Mouse (Mus musculus) T-helper 2 cell (primary cell): ENCODE data around the gene Tgtp2.
"Not testable (repeated sequence)": the region's sequence is repeated elsewhere in the genome, so short reads cannot be mapped to it uniquely, and the experiment has no call there.

Experiments
- in situ Hi-C: fragments of 300-600 bp; cut with MboI, MseI; formaldehyde crosslinking; loops from one replicate; pipeline ENCODE4 v1.15.1; 2025; ENCODE audit warnings: high pct_unique_total_duplicates

Gene Tgtp2

DNA sequence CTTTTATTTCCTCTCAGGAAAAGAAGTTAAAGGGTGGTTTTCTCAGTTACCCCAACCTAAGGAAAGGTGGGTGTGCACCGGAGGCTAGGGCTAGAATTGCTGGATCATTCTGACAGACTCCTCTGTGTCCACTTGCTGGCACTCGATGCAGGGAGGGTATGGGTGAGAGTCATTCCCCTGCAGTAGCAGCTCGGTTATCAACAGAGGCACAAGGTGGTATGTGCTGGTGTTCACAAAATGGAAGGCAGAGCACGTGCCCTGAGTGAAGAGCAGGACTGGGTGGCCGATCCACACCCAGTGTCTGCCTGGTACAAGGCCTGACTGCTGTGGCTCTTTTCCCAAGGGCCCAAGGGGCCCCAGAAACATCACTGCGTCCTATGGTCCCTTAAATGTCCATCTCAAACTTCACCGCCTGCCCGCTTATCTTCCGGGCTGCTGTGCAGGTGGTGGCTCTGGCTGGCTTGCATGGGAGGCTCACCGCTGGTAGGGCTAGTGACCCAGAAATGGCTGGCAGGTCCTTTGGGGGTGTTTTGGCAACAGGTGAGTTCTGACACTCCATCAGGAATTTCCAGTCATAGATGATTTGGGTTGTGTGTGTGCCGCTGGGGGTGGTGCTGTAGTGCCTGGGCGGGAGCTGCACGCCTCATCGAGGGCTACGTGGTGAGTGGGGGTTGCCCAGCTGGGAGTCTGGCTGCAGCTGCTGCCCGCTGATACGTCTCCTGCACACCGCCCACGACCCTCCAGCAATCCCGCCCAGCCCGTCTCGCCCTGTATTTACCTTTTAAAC is 24.0 kb upstream of the Tgtp2 start:
- in situ Hi-C loops: loop anchor here (10.0 to 25.0 kb wide), 2 partner anchors 103 to 1849 kb away; partner anchors contain the start of genes 4933414I15Rik and Zfp354b

DNA sequence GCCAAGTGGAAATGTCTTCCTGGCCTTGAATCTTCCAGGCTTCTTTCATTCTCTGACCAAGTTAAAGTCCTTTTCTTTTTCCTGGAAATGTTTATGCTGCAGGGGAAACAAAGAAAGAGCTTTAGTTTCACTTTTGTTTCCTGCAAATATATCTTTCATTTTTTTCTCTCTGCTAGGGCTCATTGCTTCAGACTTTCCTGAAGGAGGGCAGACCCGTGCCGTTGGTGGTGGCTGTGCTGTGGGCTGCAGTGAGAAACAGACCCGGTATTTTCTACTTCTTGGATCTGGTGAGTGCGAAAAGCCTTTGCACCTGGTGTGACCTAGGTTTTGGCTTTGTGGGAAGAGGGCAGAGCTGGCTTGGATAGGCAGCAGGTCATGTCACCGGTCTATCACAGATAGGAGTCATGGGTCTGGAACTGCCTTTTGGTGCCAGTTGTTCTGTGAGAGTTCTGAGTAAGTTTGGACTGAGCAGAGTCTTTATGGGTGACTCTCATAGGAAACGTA is 22.9 kb upstream of the Tgtp2 start:
- in situ Hi-C loops: loop anchor here (10.0 to 25.0 kb wide), 2 partner anchors 102 to 1850 kb away; partner anchors contain the start of genes 4933414I15Rik and Zfp354b

DNA sequence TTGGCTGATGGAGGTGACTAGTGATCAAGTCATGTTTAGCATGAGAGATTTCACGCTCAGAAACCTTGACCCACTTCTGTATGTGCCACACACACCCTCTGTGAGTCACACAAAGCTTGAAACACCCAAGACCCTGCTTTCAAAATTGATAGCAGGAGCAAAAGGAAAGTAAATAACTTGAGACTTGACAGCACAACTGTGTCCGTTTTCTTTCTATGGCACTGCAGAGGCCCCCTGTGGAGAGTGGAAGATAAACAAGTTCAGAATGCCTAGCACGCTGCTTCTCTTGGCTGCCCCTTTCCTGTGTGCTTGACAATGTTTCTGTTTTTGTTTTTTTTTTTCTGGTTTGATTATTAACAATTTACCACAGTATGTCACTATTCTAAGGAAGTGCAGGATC is 20.9 kb upstream of the Tgtp2 start:
- in situ Hi-C loops: loop anchor here (10.0 to 25.0 kb wide), 2 partner anchors 100 to 1852 kb away; partner anchors contain the start of genes 4933414I15Rik and Zfp354b

- in situ Hi-C loops: loop anchor here (10.0 to 25.0 kb wide), 2 partner anchors 100 to 1853 kb away; partner anchors contain the start of genes 4933414I15Rik and Zfp354b
These were observed 20.4 kb upstream of the Tgtp2 start for GRCm38 (mm10) chr11:49084385-49084784.

- in situ Hi-C loops: loop anchor here (10.0 to 25.0 kb wide), 2 partner anchors 99 to 1853 kb away; partner anchors contain the start of genes 4933414I15Rik and Zfp354b
These were observed 19.8 kb upstream of the Tgtp2 start for GRCm38 (mm10) chr11:49083808-49084207.

- in situ Hi-C loops: loop anchor here (10.0 to 25.0 kb wide), 2 partner anchors 98 to 1854 kb away; partner anchors contain the start of genes 4933414I15Rik and Zfp354b
These were observed 19.1 kb upstream of the Tgtp2 start for GRCm38 (mm10) chr11:49083146-49083545.

GRCm38 (mm10) chr11:49081886-49082285 is 17.9 kb upstream of the Tgtp2 start:
- in situ Hi-C loops: loop anchor here (10.0 to 25.0 kb wide), 2 partner anchors 97 to 1855 kb away; partner anchors contain the start of genes 4933414I15Rik and Zfp354b

DNA sequence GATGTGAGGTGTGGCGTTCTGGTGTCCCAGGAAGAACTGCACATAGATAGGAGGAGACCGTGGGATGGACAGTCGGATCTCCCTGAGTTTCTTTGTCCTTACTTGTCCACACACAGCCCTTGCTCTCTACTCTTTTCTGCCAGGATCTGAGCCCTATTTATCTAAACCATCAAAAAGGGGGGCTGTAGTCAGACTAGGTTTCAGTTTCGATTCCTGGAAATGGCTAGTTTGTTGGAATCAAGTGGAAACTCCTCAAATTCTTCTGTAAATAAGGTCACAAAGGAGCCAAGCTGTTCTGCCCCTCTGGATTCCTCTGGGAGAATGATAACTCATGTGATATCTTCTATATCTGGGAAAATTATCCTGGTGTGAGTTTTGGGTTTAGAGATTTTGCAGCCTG is 17.4 kb upstream of the Tgtp2 start:
- in situ Hi-C loops: loop anchor here (10.0 to 25.0 kb wide), 2 partner anchors 97 to 1856 kb away; partner anchors contain the start of genes 4933414I15Rik and Zfp354b

DNA sequence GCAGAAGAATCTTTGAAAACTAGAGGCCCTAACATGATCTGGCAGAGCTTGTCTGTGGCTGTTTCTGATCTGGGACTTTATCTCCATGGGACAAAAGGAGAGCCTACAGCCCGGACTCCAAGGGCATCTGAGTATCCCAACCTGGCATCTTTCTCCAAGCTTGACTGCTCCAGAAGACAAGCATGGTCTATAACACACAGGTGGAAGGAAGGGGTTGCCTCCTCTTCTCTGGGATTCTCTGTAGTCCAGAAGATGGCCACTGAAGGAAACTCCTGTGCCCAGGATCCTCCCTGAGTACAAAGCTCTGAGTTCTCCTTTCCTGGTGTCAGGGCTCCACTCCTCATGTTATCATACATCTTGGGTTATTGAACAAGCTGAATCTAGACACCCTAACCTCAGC is 16.6 kb upstream of the Tgtp2 start:
- in situ Hi-C loops: loop anchor here (10.0 to 25.0 kb wide), 2 partner anchors 96 to 1857 kb away; partner anchors contain the start of genes 4933414I15Rik and Zfp354b

DNA sequence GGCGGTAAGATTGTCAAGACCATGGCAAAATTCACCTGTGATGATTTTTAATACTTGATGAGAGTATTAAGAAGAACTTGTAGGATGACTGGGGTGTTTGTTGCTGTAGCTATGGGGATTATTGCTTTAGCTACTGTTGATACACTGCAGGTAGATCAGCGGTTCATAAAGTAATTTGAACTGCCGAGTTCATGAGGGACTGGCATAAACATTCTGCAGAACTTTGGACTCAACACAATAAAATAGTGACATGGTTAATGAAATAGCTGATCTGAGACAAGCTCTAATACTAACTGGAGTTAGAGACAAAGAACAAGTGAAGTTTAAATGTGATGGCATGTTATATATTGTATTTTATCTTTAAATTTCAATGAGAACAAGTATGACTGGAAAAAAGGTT is 14.7 kb upstream of the Tgtp2 start:
- in situ Hi-C loops: loop anchor here (25.0 kb wide), 1 partner anchor 1859 kb away; the partner anchor contains the start of genes 4933414I15Rik and Zfp354b

DNA sequence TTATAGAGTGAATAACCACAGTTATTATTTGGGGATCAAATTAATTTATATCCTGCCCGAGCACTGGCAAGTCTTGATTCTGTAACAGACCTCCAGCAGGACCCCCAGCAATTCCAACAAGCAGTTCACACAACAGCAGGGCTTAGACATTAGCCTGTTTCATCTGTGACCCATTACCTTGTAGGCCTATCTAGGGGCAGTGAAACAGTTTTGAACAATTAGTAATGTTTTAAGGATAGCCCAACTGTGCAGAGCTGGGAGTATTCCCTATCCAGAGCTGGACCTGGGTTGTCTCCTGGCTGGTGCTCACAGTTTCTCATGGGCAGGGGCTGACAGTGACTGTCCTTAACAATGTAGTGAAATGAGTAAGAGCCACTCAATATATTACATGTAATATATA is 13.0 kb upstream of the Tgtp2 start:
- in situ Hi-C loops: loop anchor here (25.0 kb wide), 1 partner anchor 1860 kb away; the partner anchor contains the start of genes 4933414I15Rik and Zfp354b

GRCm38 (mm10) chr11:49076001-49076757 is 12.2 kb upstream of the Tgtp2 start, which contains the start of gene Ifi47:
Ifi47 (plus strand) TSS chr11:49076587.
- in situ Hi-C loops: loop anchor here (25.0 kb wide), 1 partner anchor 1861 kb away; the partner anchor contains the start of genes 4933414I15Rik and Zfp354b

DNA sequence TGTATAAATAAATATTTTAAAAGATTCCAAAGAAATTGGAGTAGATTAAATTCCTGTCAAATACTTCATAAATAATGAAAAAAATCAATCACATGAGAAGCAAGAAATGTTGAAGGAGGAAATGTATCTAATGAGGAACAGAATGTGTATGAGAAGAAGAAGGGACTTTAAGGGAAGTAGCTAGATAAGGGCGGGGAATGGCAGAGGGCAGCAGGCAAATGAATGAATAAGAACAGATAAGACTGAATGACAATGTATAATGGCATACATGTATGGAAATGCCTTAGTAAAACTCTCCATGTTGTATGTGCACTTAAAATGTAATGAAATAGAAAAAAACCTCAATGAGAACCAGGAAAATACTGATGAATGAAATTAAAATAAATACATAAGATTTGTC is 4.4 kb upstream of the Tgtp2 start:
- in situ Hi-C loops: no loop called here

- in situ Hi-C loops: not testable (repeated sequence)
These were observed 2.1 kb downstream of the Tgtp2 start for GRCm38 (mm10) chr11:49061865-49062264.

- in situ Hi-C loops: not testable (repeated sequence)
These were observed 3.9 kb downstream of the Tgtp2 start for GRCm38 (mm10) chr11:49060061-49060460.

DNA sequence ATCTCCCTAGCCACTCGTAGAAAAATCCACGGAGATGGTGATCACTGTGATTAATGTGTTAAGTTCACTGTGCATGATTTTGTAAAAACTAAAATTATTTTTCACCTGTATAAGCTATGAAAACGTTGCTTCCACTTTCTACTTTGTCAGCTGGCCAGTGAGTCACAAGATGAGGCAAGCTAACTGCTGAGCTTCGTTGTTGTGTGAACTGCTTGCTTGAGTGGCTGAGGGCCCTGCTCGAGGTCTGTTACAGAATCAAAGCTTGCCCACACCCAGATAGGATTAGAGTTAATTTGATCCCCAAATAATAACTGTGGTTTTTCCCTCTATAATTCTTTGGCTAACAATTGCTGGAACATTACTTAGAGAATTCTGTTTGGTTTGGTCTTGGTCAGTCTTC is 12.1 kb downstream of the Tgtp2 start:
- in situ Hi-C loops: not testable (repeated sequence)

DNA sequence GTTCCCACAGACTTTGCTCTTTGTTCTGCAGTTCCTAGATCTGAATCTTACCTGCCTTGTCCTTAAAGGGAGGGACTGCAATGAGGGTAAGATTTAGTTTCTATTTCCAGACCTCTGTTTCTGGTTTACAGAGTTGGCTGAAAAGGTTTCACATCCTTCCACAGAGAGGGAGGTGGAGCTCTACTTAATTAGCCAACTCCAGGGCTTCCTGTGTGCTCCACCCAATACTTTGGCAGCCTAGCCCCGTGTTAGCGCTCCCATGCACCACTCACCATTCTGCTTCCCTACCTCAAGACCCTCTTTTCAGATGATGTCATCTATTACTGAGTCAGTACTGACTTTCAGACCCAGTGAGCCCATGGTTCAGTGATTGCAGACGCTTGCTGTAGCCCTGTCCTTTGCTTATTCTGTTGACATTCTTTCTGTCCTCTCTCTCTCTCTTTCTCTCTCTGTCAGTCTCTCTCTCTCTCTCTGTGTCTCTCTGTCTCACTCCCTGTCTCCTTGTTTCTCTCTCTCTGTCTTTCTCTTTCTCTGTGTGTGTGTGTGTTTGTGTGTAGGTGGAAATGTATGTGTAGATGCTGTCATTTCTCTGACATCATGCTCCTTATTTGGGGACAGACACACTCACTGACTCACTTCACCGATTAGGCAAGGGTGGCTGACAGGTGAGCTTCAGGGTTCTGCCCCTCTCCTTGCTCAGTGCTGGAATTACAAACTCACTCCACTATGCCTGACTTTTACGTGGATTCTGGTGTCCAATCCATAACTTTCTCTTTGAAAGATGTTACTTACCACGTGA is 12.7 kb downstream of the Tgtp2 start, which contains the start of gene 9930111J21Rik2:
Gene 9930111J21Rik2 (minus strand): TSS at position 150 of the 799 bp plus-strand sequence.
- in situ Hi-C loops: not testable (repeated sequence)

GRCm38 (mm10) chr11:49050064-49050463 is 13.9 kb downstream of the Tgtp2 start:
- in situ Hi-C loops: not testable (repeated sequence)

DNA sequence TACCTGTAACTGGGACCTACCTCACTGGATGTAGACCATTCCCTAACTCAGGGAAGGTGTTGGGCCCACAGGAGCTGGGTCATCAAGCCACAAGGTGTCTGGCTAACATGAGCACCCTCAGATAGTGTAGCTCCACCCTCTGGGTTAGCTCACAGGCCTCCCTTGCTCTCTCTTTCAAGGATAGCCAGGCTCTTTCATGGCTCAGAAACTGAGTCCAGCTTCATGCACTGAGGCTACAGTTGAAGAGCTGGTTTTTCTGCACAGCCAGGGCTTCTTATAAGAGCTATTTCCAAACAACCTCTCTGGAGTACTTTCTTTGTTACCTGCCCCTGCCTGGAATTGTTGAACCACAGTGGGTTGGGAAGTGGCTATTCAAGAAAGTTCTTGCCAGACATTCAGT is 51.9 kb downstream of the Tgtp2 start:
- in situ Hi-C loops: not testable (repeated sequence)
